Mouse (Mus musculus): ENCODE measurements around the gene Nmur1.

The Nmur1 gene

GRCm38 (mm10) chr1:86361852-86362615 lies 64.0 kb downstream of the Nmur1 start:
- CTCF ChIA-PET = interaction anchor here in 2 of 4 experiments (0.6 to 0.8 kb wide), 3 partner anchors 10 to 455 kb away, joined by 3 to 5 read pairs (median 3); no protein-coding TSS in a partner anchor

DNA sequence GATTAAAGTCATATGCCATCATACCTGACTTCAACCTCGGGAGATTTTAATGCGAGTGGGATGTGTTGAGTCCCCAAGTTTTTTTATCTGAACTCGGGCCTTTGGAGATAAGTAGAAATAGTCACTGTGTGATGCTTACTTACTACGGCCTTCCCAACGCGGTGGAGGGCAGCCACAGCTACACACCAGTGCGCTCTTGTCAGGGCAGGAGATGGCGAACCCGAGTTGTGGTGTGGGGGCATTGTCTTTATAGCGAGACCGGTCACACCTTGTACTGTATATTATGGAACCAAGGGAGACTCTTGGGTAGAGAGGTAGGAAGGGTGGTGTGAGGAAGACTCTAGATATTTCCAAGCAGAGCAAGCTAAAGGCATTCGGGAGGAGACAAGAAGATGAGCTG lies 65.6 kb downstream of the Nmur1 start:
- CTCF ChIA-PET = interaction anchor here in 1 of 4 experiments (1.2 kb wide), 2 partner anchors 12 to 29 kb away, joined by 3 to 5 read pairs; no protein-coding TSS in a partner anchor
- POLR2A ChIA-PET = interaction anchor here (0.8 to 7.8 kb wide), 38 partner anchors 7 to 301 kb away, joined by 3 to 371 read pairs (median 17); partner anchors contain the start of gene Ptma (in 2 of the 4)

More at GRCm38 (mm10) chr1:86361852-86362615, 64.0 kb downstream of the Nmur1 start:
- POLR2A ChIA-PET = interaction anchor here in 3 of 4 experiments (0.6 to 7.8 kb wide), 11 partner anchors 9 to 166 kb away, joined by 3 to 371 read pairs (median 28); partner anchors contain the start of gene Ptma (in 2 of the 3)

- ChIA-PET CTCF (interaction anchor here in 1 of 4 experiments (0.9 to 1.5 kb wide), 7 partner anchors 8 to 112 kb away, joined by 3 to 9 read pairs (median 5); no protein-coding TSS in a partner anchor), POLR2A (interaction anchor here (0.5 to 7.8 kb wide), 197 partner anchors 8 to 967 kb away, joined by 3 to 371 read pairs (median 5); partner anchors contain the start of genes Ptma (in 4 of the 4), Armc9 (in 3 of the 4), Cops7b (in 3 of the 4) and Pde6d (in 3 of the 4))
Observed at GRCm38 (mm10) chr1:86359798-86360179, 66.2 kb downstream of the Nmur1 start.

DNA sequence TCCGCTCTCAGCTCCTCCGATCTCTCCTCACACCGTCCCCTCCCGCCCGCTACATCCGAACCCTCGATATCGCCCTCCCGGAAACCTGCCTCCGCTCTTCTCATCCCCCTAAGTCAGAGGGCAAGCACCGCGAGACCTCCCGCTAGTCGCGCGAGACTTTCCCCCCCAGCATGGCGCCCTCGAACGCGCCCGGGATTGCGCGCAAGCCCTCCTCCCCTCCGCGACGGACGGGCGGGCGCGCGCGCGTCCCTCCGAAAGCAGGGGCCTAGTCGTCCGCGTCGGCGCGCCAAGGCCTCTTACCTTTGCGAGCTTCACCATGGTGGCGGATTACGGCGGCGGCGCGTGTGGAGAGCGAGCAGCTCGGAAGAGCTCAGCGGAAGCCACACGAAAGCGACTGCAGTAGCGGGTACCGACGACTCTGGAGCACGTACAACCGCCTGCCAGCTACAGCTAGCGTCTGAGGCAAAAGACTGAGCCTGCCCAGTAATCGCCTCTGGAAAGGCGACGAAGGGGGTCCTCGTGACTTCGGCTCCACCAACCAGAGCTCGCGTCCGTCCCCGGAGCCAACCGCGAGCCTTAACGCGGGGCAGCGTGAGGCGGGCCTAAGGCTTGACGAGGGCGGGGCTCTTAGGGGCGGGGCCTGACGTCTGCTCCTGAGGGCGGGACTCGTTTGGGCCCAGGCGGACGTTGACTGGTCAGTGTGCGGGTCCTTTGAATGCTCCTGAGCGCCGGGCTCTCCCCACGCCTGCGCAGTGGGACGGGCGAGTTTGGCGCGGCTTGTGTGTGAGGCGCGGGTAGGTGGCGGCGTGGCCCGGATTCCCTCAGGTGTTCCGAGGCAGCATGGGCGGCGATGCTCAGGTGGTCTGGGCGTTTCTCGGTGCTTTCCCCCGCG lies 66.9 kb downstream of the Nmur1 start, which contains the start of gene Ncl:
TSS of gene Ncl (minus strand) at position 495 of the 892 bp plus-strand sequence.
- ChIA-PET CTCF (interaction anchor here in 2 of 4 experiments (0.7 to 1.5 kb wide), 7 partner anchors 9 to 113 kb away, joined by 3 to 9 read pairs (median 3); no protein-coding TSS in a partner anchor), POLR2A (interaction anchor here (0.5 to 7.8 kb wide), 205 partner anchors 9 to 967 kb away, joined by 3 to 371 read pairs (median 5); partner anchors contain the start of genes Ptma (in 4 of the 4), Armc9 (in 3 of the 4), Cops7b (in 3 of the 4) and Pde6d (in 3 of the 4))

GRCm38 (mm10) chr1:86358229-86358905 lies 67.7 kb downstream of the Nmur1 start:
- ChIA-PET POLR2A (interaction anchor here (0.6 to 7.8 kb wide), 114 partner anchors 9 to 565 kb away, joined by 3 to 371 read pairs (median 7); partner anchors contain the start of genes Ptma (in 4 of the 4), Armc9 (in 2 of the 4), B3gnt7 (in 1 of the 4) and Cab39 (in 1 of the 4)), CTCF (interaction anchor here in 1 of 4 experiments (1.1 to 1.6 kb wide), 2 partner anchors 14 to 17 kb away, joined by 5 read pairs; no protein-coding TSS in a partner anchor)

- ChIA-PET CTCF (no interaction called here), POLR2A (interaction anchor here (0.8 to 6.0 kb wide), 19 partner anchors 9 to 177 kb away, joined by 3 to 116 read pairs (median 5); partner anchors contain the start of gene Ptma (in 2 of the 4))
Observed at GRCm38 (mm10) chr1:86354186-86354585, 71.8 kb downstream of the Nmur1 start.

- CTCF ChIA-PET = interaction anchor here in 2 of 4 experiments (1.0 to 3.2 kb wide), 2 partner anchors 11 to 172 kb away, joined by 3 to 14 read pairs; no protein-coding TSS in a partner anchor
- POLR2A ChIA-PET = interaction anchor here (0.7 to 13.0 kb wide), 22 partner anchors 6 to 291 kb away, joined by 3 to 371 read pairs (median 8); partner anchors contain the start of genes Ncl (in 4 of the 4) and Ptma (in 1 of the 4)
Observed at GRCm38 (mm10) chr1:86350576-86350975, 75.5 kb downstream of the Nmur1 start.

GRCm38 (mm10) chr1:86349696-86350095 lies 76.3 kb downstream of the Nmur1 start:
- CTCF ChIA-PET = interaction anchor here in 3 of 4 experiments (0.6 to 3.2 kb wide), 6 partner anchors 10 to 496 kb away, joined by 3 to 14 read pairs (median 6); no protein-coding TSS in a partner anchor
- POLR2A ChIA-PET = interaction anchor here (0.8 to 13.0 kb wide), 50 partner anchors 8 to 290 kb away, joined by 3 to 371 read pairs (median 4); partner anchors contain the start of genes Ncl (in 4 of the 4), Ptma (in 2 of the 4) and Armc9 (in 1 of the 4)

DNA sequence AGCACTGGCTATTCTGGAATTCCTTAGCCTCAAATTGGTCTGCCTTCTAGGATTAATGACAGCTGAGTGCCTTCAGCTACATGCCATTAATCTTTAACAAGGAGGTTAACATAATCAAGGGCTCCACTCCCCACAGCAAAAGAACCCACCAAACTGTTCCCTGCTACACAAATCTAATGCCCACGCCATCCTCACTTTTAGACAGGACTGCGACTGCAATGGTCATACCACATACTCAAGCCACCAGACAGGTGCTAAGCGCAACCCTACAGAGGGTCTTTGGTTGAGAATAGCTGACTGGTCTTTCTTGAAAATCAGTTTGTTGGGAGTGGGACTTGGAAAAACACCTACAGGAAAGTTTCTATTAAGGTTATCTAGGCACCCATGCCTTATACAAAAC lies 76.8 kb downstream of the Nmur1 start:
- CTCF ChIA-PET = interaction anchor here in 3 of 4 experiments (0.5 to 3.2 kb wide), 11 partner anchors 8 to 250 kb away, joined by 3 to 14 read pairs (median 4); no protein-coding TSS in a partner anchor
- POLR2A ChIA-PET = interaction anchor here (0.5 to 13.0 kb wide), 76 partner anchors 8 to 290 kb away, joined by 3 to 371 read pairs (median 4); partner anchors contain the start of genes Ncl (in 4 of the 4), Ptma (in 3 of the 4) and Armc9 (in 2 of the 4)

DNA sequence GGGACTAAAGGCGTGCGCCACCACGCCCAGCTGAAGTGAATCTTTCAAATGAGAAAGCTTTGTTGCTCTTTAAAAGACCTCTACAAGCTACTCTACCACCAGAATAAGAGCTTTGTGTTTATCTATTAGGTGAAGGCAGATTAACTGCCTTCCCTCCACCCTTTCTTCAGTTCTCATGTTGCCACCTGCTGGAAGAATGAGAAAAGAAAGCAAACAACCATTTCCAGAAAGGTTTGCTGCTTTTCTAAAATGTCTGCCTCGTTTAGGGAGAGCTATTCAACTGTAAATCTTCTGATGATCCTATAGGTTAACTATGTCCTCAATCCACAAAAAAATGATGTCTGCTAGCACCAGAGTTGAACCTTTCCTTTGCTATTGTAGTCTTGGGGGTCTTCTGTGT lies 77.2 kb downstream of the Nmur1 start:
- ChIA-PET CTCF (interaction anchor here in 3 of 4 experiments (0.5 to 3.2 kb wide), 12 partner anchors 8 to 250 kb away, joined by 3 to 14 read pairs (median 4); no protein-coding TSS in a partner anchor), POLR2A (interaction anchor here (0.5 to 13.0 kb wide), 74 partner anchors 8 to 290 kb away, joined by 3 to 371 read pairs (median 4); partner anchors contain the start of genes Ncl (in 4 of the 4), Ptma (in 3 of the 4) and Armc9 (in 2 of the 4))

- CTCF ChIA-PET = interaction anchor here in 3 of 4 experiments (0.6 to 3.2 kb wide), 9 partner anchors 9 to 249 kb away, joined by 3 to 14 read pairs (median 4); no protein-coding TSS in a partner anchor
- POLR2A ChIA-PET = interaction anchor here (0.6 to 13.0 kb wide), 57 partner anchors 7 to 1374 kb away, joined by 3 to 371 read pairs (median 5); partner anchors contain the start of genes Ncl (in 4 of the 4), Ptma (in 3 of the 4) and Armc9 (in 2 of the 4)
Observed at GRCm38 (mm10) chr1:86348083-86348482, 77.9 kb downstream of the Nmur1 start.

GRCm38 (mm10) chr1:86347716-86348045 lies 78.3 kb downstream of the Nmur1 start:
- CTCF ChIA-PET = interaction anchor here in 2 of 4 experiments (1.4 to 3.2 kb wide), 4 partner anchors 82 to 169 kb away, joined by 3 to 14 read pairs (median 5); no protein-coding TSS in a partner anchor
- POLR2A ChIA-PET = interaction anchor here (0.6 to 13.0 kb wide), 34 partner anchors 6 to 1375 kb away, joined by 3 to 371 read pairs (median 6); partner anchors contain the start of genes Ncl (in 4 of the 4), Ptma (in 3 of the 4) and Armc9 (in 1 of the 4)

DNA sequence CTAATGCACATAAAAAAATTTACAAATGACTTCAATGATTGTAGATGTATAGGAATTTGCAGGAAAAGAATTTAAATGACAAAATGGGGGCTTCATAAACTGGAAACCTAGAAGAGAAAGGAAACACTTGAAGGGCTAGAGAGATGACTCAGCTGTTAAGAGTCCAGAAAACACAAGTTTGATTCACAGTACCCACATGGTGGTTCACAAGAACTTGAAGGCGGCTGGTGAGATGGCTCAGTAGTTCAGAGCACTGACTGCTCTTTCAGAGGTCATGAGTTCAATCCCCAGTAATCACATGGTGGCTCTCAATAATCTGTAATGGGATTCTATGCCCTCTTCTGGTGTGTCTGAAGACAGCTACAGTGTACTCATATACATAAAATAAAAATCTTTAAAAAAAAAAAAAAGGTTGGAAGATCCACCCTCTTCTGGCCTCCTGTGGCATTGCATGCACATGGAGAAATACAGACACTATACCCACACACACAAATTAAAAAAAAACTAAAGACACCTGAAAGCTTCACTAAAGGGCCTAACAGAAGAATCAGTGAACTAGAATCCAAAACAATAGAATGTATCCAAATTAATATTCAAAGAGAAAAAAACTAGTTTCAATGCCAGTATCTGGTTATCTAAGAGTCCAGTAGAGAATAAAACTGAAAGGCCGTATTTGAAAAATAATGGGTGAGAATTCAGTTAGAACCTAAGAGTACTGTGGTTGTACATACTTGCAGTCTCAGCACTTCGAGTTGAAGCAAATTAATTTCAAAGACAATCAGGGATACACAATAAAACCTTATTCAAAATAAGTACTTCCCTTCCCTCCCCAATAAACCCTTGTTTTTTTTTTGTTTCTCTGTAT lies 78.9 kb downstream of the Nmur1 start:
- CTCF ChIA-PET = interaction anchor here in 2 of 4 experiments (0.9 to 3.2 kb wide), 4 partner anchors 10 to 168 kb away, joined by 3 to 14 read pairs (median 4); partner anchors contain the start of gene Ncl (in 1 of the 2)

DNA sequence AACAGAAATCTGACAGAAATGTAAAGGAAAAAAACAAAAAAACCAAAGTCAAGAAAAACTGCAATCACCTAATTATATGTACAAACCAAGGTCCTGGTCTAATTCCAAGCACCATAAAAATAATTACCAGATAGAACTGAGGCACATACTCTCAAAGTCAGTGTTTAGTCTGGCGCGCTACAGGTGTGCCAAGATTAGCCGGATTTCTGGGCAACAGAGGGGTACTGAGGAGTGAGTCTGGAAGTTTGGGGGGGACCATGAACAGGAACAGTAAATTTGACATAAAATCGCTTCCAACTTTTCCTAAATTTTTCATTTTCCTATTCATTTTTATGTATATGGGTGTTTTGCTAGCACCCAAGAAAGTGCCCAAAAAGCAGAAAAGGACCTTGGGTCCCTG lies 80.1 kb downstream of the Nmur1 start:
- CTCF ChIA-PET = interaction anchor here in 2 of 4 experiments (1.3 to 1.4 kb wide), 2 partner anchors 13 to 157 kb away, joined by 3 to 5 read pairs; partner anchors contain the start of gene Ncl (in 1 of the 2)

More for the DNA sequence above, 78.9 kb downstream of the Nmur1 start:
- POLR2A ChIA-PET = interaction anchor here (0.6 to 13.0 kb wide), 26 partner anchors 6 to 193 kb away, joined by 3 to 371 read pairs (median 8); partner anchors contain the start of genes Ncl (in 4 of the 4), Armc9 (in 1 of the 4) and Ptma (in 1 of the 4)

DNA sequence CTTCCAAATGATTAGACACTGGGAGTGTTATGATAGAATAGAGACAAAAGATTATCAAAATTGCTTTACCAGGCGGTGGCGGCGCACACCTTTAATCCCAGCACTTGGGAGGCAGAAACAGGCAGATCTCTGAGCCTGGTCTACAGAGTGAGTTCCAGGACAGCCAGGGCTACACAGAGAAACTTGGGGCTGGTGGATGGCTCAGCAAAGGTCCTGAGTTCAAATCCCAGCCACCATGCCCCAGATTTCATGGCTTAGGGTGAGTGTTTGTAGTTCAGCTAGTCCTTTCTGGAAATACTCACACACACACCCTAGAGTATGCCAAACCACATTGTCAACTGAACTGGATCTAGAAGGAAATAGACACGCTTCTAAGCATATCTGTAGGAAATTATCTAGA lies 81.0 kb downstream of the Nmur1 start:
- POLR2A ChIA-PET = interaction anchor here in 3 of 4 experiments (0.5 to 13.0 kb wide), 24 partner anchors 8 to 204 kb away, joined by 3 to 371 read pairs (median 4); partner anchors contain the start of gene Ncl (in 3 of the 3)
- CTCF ChIA-PET = interaction anchor here in 1 of 4 experiments (1.1 kb wide), 1 partner anchor 70 kb away, joined by 3 read pairs; no protein-coding TSS in a partner anchor

More for the DNA sequence above, 80.1 kb downstream of the Nmur1 start:
- POLR2A ChIA-PET = interaction anchor here in 3 of 4 experiments (0.6 to 13.0 kb wide), 19 partner anchors 7 to 205 kb away, joined by 3 to 371 read pairs (median 4); partner anchors contain the start of gene Ncl (in 3 of the 3)
